Mouse (Mus musculus) myocyte (in vitro differentiated cells): ENCODE measurements around the gene Slc25a43. TPM values are rescaled to one million over a fixed set of nuclear protein-coding genes. Genes with fewer than 3 reads are reported as not detected.

Source experiments
- H3K27me3 ChIP-seq: one replicate; pipeline ENCODE4 v1.6.1; 2011; ENCODE audit not compliant: control insufficient read depth, insufficient read depth, insufficient read length
- H3K36me3 ChIP-seq: one replicate; pipeline ENCODE4 v1.6.1; 2011; ENCODE audit not compliant: control insufficient read depth, insufficient read depth
- H3K4me2 ChIP-seq: one replicate; pipeline ENCODE4 v1.6.1; 2011; ENCODE audit warnings: low read depth, control low read depth
- H3K4me3 ChIP-seq: one replicate; pipeline ENCODE4 v1.5.1; 2011; ENCODE audit warnings: mild to moderate bottlenecking, control low read depth, moderate library complexity
- H3K79me2 ChIP-seq: one replicate; pipeline ENCODE4 v1.6.1; 2011; ENCODE audit not compliant: control insufficient read depth, insufficient read depth
- H3ac ChIP-seq: one replicate; pipeline ENCODE4 v1.6.1; 2011; ENCODE audit not compliant: control insufficient read depth, insufficient read length
- CEBPB ChIP-seq: IDR thresholded peaks from 2 replicates; pipeline ENCODE4 v1.6.1; 2011; ENCODE audit warnings: mild to moderate bottlenecking, moderate library complexity; ENCODE audit not compliant: poor library complexity, insufficient read depth, severe bottlenecking
- E2F4 ChIP-seq: IDR thresholded peaks from one replicate; pipeline ENCODE4 v1.6.1; 2011; ENCODE audit warnings: mild to moderate bottlenecking, control low read depth, moderate library complexity; ENCODE audit not compliant: insufficient read depth
- MAX ChIP-seq: IDR thresholded peaks from one replicate; pipeline ENCODE4 v1.6.1; 2011; ENCODE audit warnings: low read depth, mild to moderate bottlenecking, control low read depth
- MYOD1 ChIP-seq, 3 experiments: IDR thresholded peaks; one replicate each; pipeline ENCODE4 v1.6.1; 2011; ENCODE audit warnings: control low read depth in 2 of 3, low read depth in 2 of 3, mild to moderate bottlenecking in 2 of 3, moderate library complexity in 1 of 3; ENCODE audit not compliant: insufficient read length in 2 of 3, control insufficient read depth in 1 of 3
- MYOG ChIP-seq, 3 experiments: IDR thresholded peaks; one replicate each; pipeline ENCODE4 v1.6.1; 2011; ENCODE audit warnings: control low read depth in 2 of 3, low read depth in 2 of 3, mild to moderate bottlenecking in 2 of 3; ENCODE audit not compliant: insufficient read length in 2 of 3, control insufficient read depth in 1 of 3, insufficient read depth in 1 of 3
- POLR2A ChIP-seq: IDR thresholded peaks from one replicate; pipeline ENCODE4 v1.6.1; 2011; ENCODE audit warnings: low read depth, mild to moderate bottlenecking, control low read depth, moderate library complexity; ENCODE audit not compliant: insufficient read length
- POLR2AphosphoS2 ChIP-seq: IDR thresholded peaks from one replicate; pipeline ENCODE4 v1.6.1; 2011; ENCODE audit warnings: low read depth, control low read depth; ENCODE audit not compliant: insufficient read length
- REST ChIP-seq: IDR thresholded peaks from one replicate; pipeline ENCODE4 v1.6.1; 2011; ENCODE audit warnings: mild to moderate bottlenecking, control low read depth, moderate library complexity; ENCODE audit not compliant: insufficient read depth, insufficient read length
- SRF ChIP-seq: IDR thresholded peaks from one replicate; pipeline ENCODE4 v1.6.1; 2011; ENCODE audit warnings: low read depth; ENCODE audit not compliant: control insufficient read depth, insufficient read length
- TCF12 ChIP-seq: IDR thresholded peaks from one replicate; pipeline ENCODE4 v1.6.1; 2011; ENCODE audit warnings: mild to moderate bottlenecking, control low read depth; ENCODE audit not compliant: poor library complexity, insufficient read depth, severe bottlenecking
- TCF3 ChIP-seq: IDR thresholded peaks from one replicate; pipeline ENCODE4 v1.6.1; 2011; ENCODE audit warnings: low read depth, control low read depth; ENCODE audit not compliant: insufficient read length
- USF1 ChIP-seq: IDR thresholded peaks from one replicate; pipeline ENCODE4 v1.6.1; 2011; ENCODE audit warnings: low read depth, mild to moderate bottlenecking, control low read depth, moderate library complexity
- polyA plus RNA-seq: library from polyadenylated mRNA; unstranded; fragments of >200 nt; fragmentation: generic; extraction: Trizol; gene quantifications from one replicate; pipeline ENCODE4 v1.2.1, GENCODE M21; 2012; ENCODE audit warnings: missing spikeins

Slc25a43 gene
- polyA plus RNA-seq, 1 experiment = 1.1 TPM

GRCm38 (mm10) chrX:36745333-36745732, 1.9 kb downstream of the Slc25a43 start:
- Histone ChIP-seq H3K36me3 (no peaks in the 10 kb centered on the region), H3K4me3 (no peak overlapping the region), H3K79me2 (no peaks in the 10 kb centered on the region), H3K4me2 (no peak overlapping the region), H3ac (no peak overlapping the region), H3K27me3 (no peaks in the 10 kb centered on the region)
- TF ChIP-seq E2F4 = no peak
- no peak for TF ChIP-seq USF1
- TF ChIP-seq MAX = no peak
- no peak for TF ChIP-seq POLR2A
- no peak for TF ChIP-seq TCF12
- TF ChIP-seq TCF3 = no peak
- no peak for TF ChIP-seq MYOD1 (IDR thresholded peaks at IDR 0.05; ENCODE audit: control insufficient read depth in 1 of 3, insufficient read length in 2 of 3, low read depth in 2 of 3)
- no peak for TF ChIP-seq SRF
- no peak for TF ChIP-seq POLR2AphosphoS2
- TF ChIP-seq MYOG (IDR thresholded peaks at IDR 0.05; ENCODE audit: control insufficient read depth in 1 of 3, insufficient read depth in 1 of 3, insufficient read length in 2 of 3, low read depth in 2 of 3) = no peak
- TF ChIP-seq CEBPB = no peak
- no peak for TF ChIP-seq REST

- Histone ChIP-seq H3K79me2 (no peaks in the 10 kb centered on the region), H3K27me3 (no peaks in the 10 kb centered on the region)
Measured at GRCm38 (mm10) chrX:36746789-36747188, 3.3 kb downstream of the Slc25a43 start.

GRCm38 (mm10) chrX:36748573-36748972, 5.1 kb downstream of the Slc25a43 start:
- H3K36me3 ChIP-seq = no peaks in the 10 kb centered on the region
- no peak overlapping the region for H3ac ChIP-seq
- no peak for TF ChIP-seq E2F4
- TF ChIP-seq MYOD1 (IDR thresholded peaks at IDR 0.05; ENCODE audit: control insufficient read depth in 1 of 3, insufficient read length in 2 of 3, low read depth in 2 of 3) = peak in 2 of 3 experiments; percentile 28 to 61
- TF ChIP-seq MYOG (IDR thresholded peaks at IDR 0.05; ENCODE audit: control insufficient read depth in 1 of 3, insufficient read depth in 1 of 3, insufficient read length in 2 of 3, low read depth in 2 of 3) = peak in 1 of 3 experiments; percentile 45
- peak overlapping the region; percentile 57 for H3K4me2 ChIP-seq
- no peaks in the 10 kb centered on the region for H3K27me3 ChIP-seq
- H3K79me2 ChIP-seq = no peaks in the 10 kb centered on the region
- H3K4me3 ChIP-seq = no peak overlapping the region

More at GRCm38 (mm10) chrX:36746789-36747188, 3.3 kb downstream of the Slc25a43 start:
- Histone ChIP-seq H3K4me3 (no peak overlapping the region), H3K4me2 (no peak overlapping the region), H3ac (no peak overlapping the region), H3K36me3 (no peaks in the 10 kb centered on the region)
- TF ChIP-seq POLR2A = no peak
- TF ChIP-seq MAX = no peak
- TF ChIP-seq E2F4 = no peak
- TF ChIP-seq SRF = no peak
- no peak for TF ChIP-seq MYOG (IDR thresholded peaks at IDR 0.05; ENCODE audit: control insufficient read depth in 1 of 3, insufficient read depth in 1 of 3, insufficient read length in 2 of 3, low read depth in 2 of 3)

- no peak overlapping the region for H3K4me3 ChIP-seq
- no peaks in the 10 kb centered on the region for H3K79me2 ChIP-seq
- peak overlapping the region; percentile 57 for H3K4me2 ChIP-seq
- no peak for TF ChIP-seq POLR2A
- TF ChIP-seq MYOG (IDR thresholded peaks at IDR 0.05; ENCODE audit: control insufficient read depth in 1 of 3, insufficient read depth in 1 of 3, insufficient read length in 2 of 3, low read depth in 2 of 3) = no peak
- TF ChIP-seq USF1 = no peak
- no peak for TF ChIP-seq TCF3
- no peak for TF ChIP-seq MYOD1 (IDR thresholded peaks at IDR 0.05; ENCODE audit: control insufficient read depth in 1 of 3, insufficient read length in 2 of 3, low read depth in 2 of 3)
- no peak for TF ChIP-seq E2F4
- no peak for TF ChIP-seq REST
- no peak for TF ChIP-seq CEBPB
- no peak for TF ChIP-seq POLR2AphosphoS2
- no peak for TF ChIP-seq TCF12
- no peak for TF ChIP-seq SRF
- TF ChIP-seq MAX = no peak
- no peaks in the 10 kb centered on the region for H3K36me3 ChIP-seq
- no peaks in the 10 kb centered on the region for H3K27me3 ChIP-seq
- H3ac ChIP-seq = no peak overlapping the region
Measured at GRCm38 (mm10) chrX:36749281-36749785, 5.9 kb downstream of the Slc25a43 start.

GRCm38 (mm10) chrX:36750591-36750990, 7.1 kb downstream of the Slc25a43 start:
- Histone ChIP-seq H3K27me3 (no peaks in the 10 kb centered on the region), H3K36me3 (no peaks in the 10 kb centered on the region), H3K4me2 (no peak overlapping the region), H3ac (no peak overlapping the region), H3K79me2 (no peaks in the 10 kb centered on the region), H3K4me3 (no peak overlapping the region)
- TF ChIP-seq E2F4 (no peak), SRF (no peak), MYOG (IDR thresholded peaks at IDR 0.05; ENCODE audit: control insufficient read depth in 1 of 3, insufficient read depth in 1 of 3, insufficient read length in 2 of 3, low read depth in 2 of 3) (no peak), TCF3 (no peak), REST (no peak), CEBPB (no peak), POLR2AphosphoS2 (no peak), USF1 (no peak), MAX (no peak), POLR2A (no peak)
